Mouse (Mus musculus) ZHBTc4 (cell line): ENCODE results near the gene Ttc30a1.

Experiments
- DNase-seq: peaks from one replicate; pipeline ENCODE4 v3.0.0-alpha.2; 2011; ENCODE audit warnings: low read depth, low spot score

Gene Ttc30a1

DNA sequence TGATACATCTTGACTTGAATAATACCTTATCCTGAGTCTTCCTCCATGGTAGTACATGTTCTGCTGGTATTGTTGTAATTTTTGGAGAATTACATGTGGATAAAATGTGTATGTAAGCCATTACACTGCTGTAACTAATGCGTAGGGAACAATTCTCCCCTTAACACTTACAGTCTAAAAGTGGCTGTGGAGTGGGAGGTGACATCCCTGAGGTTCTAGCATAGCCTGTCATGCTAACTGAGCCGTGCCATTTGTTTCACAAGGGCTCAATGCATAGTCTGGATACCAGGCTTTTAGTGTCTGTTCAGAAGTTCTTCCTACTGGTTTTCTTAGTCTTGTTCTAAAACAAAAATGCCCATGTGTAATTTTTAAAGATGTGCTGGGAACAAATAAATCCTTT is 50.8 kb downstream of the Ttc30a1 start:
- no peak for DNase-seq

DNA sequence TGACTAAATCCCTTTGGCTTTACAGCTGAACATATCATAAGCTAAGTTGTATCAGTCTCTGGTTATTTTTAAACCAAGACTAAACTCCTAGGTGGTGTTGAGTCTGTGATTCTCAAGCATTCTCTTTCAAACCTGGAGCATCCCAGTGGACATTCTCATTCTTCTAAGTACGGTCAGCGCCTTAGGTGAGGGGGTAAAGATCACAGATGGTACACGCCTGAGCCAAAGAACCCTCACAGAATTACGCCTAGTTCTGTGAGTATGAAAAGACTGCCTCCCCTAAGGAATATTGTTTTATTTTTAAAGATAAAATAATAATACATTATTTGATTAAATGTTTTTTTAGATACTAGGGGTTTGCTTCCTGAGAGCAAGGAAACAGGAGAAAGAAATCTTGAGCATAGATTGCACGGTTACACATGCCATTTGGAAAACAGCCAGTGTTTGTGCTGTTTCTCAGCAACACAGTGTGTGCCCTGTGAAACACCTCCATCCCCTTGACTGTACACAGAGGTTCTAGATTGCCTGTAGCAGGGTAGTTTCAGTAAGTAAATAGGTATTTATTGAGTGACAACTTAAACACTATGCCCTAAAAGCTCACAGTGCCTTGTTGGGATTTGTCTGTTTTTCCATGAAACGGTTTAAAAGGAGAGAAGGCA is 51.9 kb downstream of the Ttc30a1 start:
- DNase-seq: no peak

DNA sequence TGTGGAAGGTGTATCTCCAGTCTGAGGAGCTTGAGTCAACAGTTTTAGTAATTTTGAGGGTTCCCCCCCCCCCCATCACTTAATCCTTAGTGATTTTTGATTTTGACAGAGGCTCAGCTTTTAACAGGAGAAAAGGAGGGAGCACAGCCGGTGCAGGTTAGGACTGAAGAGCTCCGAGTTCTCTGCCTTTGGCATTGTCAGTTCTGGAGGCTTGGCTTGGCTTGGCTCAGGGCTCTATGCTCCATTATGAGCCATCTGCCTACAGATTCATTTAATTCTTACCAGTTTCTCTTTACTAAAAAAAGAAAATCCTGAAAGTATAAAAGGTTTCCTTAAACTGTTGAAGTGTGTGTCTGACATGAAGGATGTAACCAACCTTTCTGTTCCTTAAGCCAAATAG is 52.6 kb downstream of the Ttc30a1 start:
- DNase-seq: no peak
